20 mouse cellular contexts compared by ENCODE assay signal in genomic region chr6:55887598-55887997, GRCm38 (mm10). TPM values are rescaled to one million over a fixed set of nuclear protein-coding genes. Genes with fewer than 3 reads are reported as not detected.
"Had no signal": no experiment of that assay in that cellular context is flagged by ENCODE, and none has a peak within 500 bp of the region (broad histone marks: within the 10 kb centered on the region; RNA-seq: fewer than 3 reads in every experiment).

No protein-coding gene starts in this region.

- H3K4me1 ChIP-seq: neural tube, embryonic 13.5 days; neural tube, embryonic 15.5 days; stomach, embryonic 15.5 days had no signal

- H3K27me3 ChIP-seq: neural tube, embryonic 13.5 days; neural tube, embryonic 15.5 days; stomach, embryonic 15.5 days had no signal

- H3K36me3 ChIP-seq: neural tube, embryonic 13.5 days; neural tube, embryonic 15.5 days; stomach, embryonic 15.5 days had no signal

- H3K9ac ChIP-seq: neural tube, embryonic 13.5 days; neural tube, embryonic 15.5 days; stomach, embryonic 15.5 days had no signal

- H3K9me3 ChIP-seq: neural tube, embryonic 13.5 days; neural tube, embryonic 15.5 days; stomach, embryonic 15.5 days had no signal

- DNase-seq: retina, postnatal 1 day; right cerebral cortex, adult 18-20 months; right cerebral cortex, postnatal 14 days; right cerebral cortex, postnatal 25 days; right cerebral cortex, postnatal 4 days; spleen, adult 18-20 months; thymus, adult 18-20 months; thymus, adult 2 months; thymus, postnatal 14 days; thymus, postnatal 25 days; thymus, postnatal 36 days; thymus, postnatal 4 days had no signal

- H3K4me2 ChIP-seq: neural tube, embryonic 13.5 days; neural tube, embryonic 15.5 days; stomach, embryonic 15.5 days had no signal

- H3K4me3 ChIP-seq: neural tube, embryonic 13.5 days; neural tube, embryonic 15.5 days; stomach, embryonic 15.5 days had no signal

- H3K27ac ChIP-seq: neural tube, embryonic 13.5 days; neural tube, embryonic 15.5 days; stomach, embryonic 15.5 days; stomach, postnatal 0 days had no signal

RNA-seq across cellular contexts. Expression of gene Itprid1, which starts 50.9 kb away (rescaled TPM):
- total RNA-seq: neutrophil, adult 5-6 weeks had no signal
- polyA plus RNA-seq: neural tube, embryonic 13.5 days; spleen, adult 2 months; testis, adult 2 months; thymus, postnatal 0 days had no signal
